Mouse (Mus musculus) 3T3-L1 (cell line): Measurements from ENCODE around the gene Myo1a.
"Not testable (repeated sequence)": the region's sequence is repeated elsewhere in the genome, so short reads cannot be mapped to it uniquely, and the experiment has no call there.

ENCODE experiments used
- DNase-seq: peaks from one replicate; pipeline ENCODE4 v3.0.0-alpha.2; 2015; ENCODE audit warnings: low read depth, low spot score

Gene Myo1a

GRCm38 (mm10) chr10:127704766-127705220, at the start of gene Myo1a:
Myo1a (plus strand) TSS chr10:127705170.
- no peak for DNase-seq

GRCm38 (mm10) chr10:127657617-127658016, 47.4 kb upstream of the Myo1a start:
- DNase-seq: not testable (repeated sequence)

GRCm38 (mm10) chr10:127658076-127658475, 46.9 kb upstream of the Myo1a start:
- peak; percentile 20 for DNase-seq

- no peak for DNase-seq
These were observed 45.4 kb upstream of the Myo1a start for GRCm38 (mm10) chr10:127659551-127659950.

GRCm38 (mm10) chr10:127661291-127661914, 43.6 kb upstream of the Myo1a start:
- DNase-seq: no peak

- DNase-seq: peak; percentile 92
These were observed 42.9 kb upstream of the Myo1a start for GRCm38 (mm10) chr10:127661915-127662663.

- DNase-seq: no peak
These were observed 42.2 kb upstream of the Myo1a start for GRCm38 (mm10) chr10:127662666-127663253.

GRCm38 (mm10) chr10:127663590-127663989, 41.4 kb upstream of the Myo1a start:
- peak; percentile 64 for DNase-seq

- peak; percentile 46 for DNase-seq
These were observed 40.8 kb upstream of the Myo1a start for GRCm38 (mm10) chr10:127664166-127664565.

GRCm38 (mm10) chr10:127664891-127665290, 40.1 kb upstream of the Myo1a start:
- DNase-seq: peak; percentile 26

GRCm38 (mm10) chr10:127665366-127666181, 39.4 kb upstream of the Myo1a start:
- DNase-seq: peak; percentile 67

- DNase-seq: peak; percentile 95
These were observed 38.3 kb upstream of the Myo1a start, which contains the start of gene Nemp1 for GRCm38 (mm10) chr10:127666501-127667268. Nemp1 (plus strand) TSS chr10:127666901.

GRCm38 (mm10) chr10:127667269-127668092, 37.5 kb upstream of the Myo1a start:
- peak; percentile 100 for DNase-seq

- peak; percentile 93 for DNase-seq
These were observed 36.6 kb upstream of the Myo1a start, which contains the start of gene Nab2 for GRCm38 (mm10) chr10:127668093-127669050. Nab2 (minus strand) TSS chr10:127668568.

GRCm38 (mm10) chr10:127669170-127669569, 35.8 kb upstream of the Myo1a start:
- DNase-seq: peak; percentile 43

- DNase-seq: peak; percentile 38
These were observed 34.8 kb upstream of the Myo1a start for GRCm38 (mm10) chr10:127670185-127670584.

GRCm38 (mm10) chr10:127671276-127671675, 33.7 kb upstream of the Myo1a start:
- peak; percentile 42 for DNase-seq

GRCm38 (mm10) chr10:127674046-127674655, 30.8 kb upstream of the Myo1a start:
- no peak for DNase-seq
